Mouse (Mus musculus) embryo, embryonic 11 days (tissue): ENCODE measurements at regions not wholly inside any gene's neighbourhood (a gene's known extent, or its start where the extent isn't known, plus 50 kb on each side); places are given as distances from the start of the nearest gene placed in this dataset.

Experiments
- DNase-seq: peaks from one replicate; pipeline ENCODE4 v3.0.0-alpha.2; 2015

- DNase-seq = peak; percentile 9
Observed at GRCm38 (mm10) chr1:111754263-111754857, 110.4 kb downstream of the Dsel start.
